Mouse (Mus musculus) neural tube, embryonic 10.5 days (tissue): ENCODE measurements around the gene Chaf1a.
"Not testable (repeated sequence)": the region's sequence is repeated elsewhere in the genome, so short reads cannot be mapped to it uniquely, and the experiment has no call there.

Experiments
- DNase-seq: peaks from one replicate; pipeline ENCODE4 v3.0.0-alpha.2; 2017; ENCODE audit warnings: low spot score; ENCODE audit errors: extremely low spot score

Chaf1a gene

DNA sequence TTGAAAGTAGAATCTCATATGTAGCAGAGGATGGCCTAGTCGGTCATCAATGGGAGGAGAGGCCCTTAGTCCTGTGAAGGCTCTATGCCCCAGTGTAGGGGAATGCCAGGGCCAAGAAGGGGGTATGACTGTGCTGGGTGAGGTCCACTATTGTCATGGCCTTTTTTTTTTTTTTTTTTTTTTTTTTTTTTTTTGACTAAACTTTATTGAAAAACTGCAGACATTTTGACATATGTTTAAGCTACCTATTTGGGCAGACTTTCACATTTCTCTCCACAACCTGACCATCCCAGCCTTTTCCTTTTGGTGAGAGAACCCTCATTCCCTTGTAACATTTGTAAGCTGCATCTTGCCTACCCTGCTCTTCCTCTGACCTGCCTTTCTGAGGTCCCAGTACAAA, 52.1 kb downstream of the Chaf1a start:
- DNase-seq, result no peak

DNA sequence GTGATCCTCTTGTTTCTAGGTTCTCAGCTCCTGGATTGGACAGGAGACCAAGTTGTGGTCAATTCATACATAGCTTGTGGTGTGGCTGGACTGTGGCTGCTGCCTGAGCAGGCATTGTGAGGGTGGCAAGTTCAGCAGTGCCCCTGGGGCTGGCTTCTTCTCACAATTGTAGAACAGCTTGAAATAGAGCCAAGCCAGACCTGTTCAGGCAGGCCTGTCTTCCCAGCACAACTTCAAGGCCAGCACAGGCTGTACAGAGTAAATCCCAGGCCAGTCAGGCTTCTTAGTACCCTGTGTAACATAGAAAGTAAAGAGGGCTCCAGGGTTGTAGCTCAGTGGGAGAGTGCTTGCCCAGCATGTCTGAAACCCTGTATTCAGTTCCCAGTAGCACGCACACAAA, 52.6 kb downstream of the Chaf1a start:
- no peak for DNase-seq

- DNase-seq, result no peak
Measured at GRCm38 (mm10) chr17:56096883-56097282, 56.6 kb downstream of the Chaf1a start.

- DNase-seq, result no peak
Measured at GRCm38 (mm10) chr17:56098180-56098579, 57.9 kb downstream of the Chaf1a start.

DNA sequence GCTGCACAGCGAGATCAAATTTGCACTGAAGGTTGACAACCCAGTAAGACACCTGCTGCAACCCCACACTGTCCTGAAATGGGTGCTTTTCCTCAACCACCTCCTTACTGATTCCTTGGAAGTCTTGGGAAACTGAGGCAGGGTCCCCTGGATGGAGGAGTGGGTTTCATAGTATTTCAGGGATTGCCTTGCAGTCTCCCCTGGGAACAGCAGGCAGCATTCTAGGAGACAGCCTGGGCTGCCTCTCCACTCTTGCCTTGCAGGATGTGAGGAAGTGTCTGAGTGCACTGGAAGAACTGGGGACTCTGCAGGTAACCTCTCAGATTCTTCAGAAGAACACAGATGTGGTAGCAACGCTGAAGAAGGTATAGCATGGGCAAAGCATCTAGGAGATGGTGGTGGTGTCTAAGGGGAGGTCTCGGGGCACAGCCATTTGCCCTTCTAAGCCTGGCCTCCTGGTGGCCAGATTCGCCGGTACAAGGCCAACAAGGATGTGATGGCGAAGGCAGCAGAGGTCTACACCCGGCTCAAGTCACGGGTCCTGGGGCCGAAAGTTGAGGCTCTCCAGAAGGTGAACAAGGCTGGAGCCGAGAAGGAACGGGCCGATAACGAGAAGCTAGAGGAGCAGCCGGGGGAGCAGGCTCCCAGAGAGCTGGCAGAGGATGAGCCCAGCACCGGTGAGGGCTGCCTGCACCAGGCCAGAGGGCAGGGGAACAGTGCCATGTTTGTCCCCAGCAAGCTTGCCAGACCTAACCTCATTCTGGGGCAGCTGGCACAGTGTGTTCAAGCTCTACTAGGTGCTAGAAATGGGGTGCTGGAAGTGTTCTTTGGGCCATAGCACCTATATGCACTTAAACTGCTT, 58.7 kb downstream of the Chaf1a start:
- no peak for DNase-seq

- no peak for DNase-seq
Measured at GRCm38 (mm10) chr17:56100811-56101210, 60.6 kb downstream of the Chaf1a start.

GRCm38 (mm10) chr17:56102158-56102557, 61.9 kb downstream of the Chaf1a start:
- no peak for DNase-seq

- no peak for DNase-seq
Measured at GRCm38 (mm10) chr17:56102927-56103326, 62.7 kb downstream of the Chaf1a start.

GRCm38 (mm10) chr17:56103465-56104285, 63.4 kb downstream of the Chaf1a start:
- DNase-seq, result no peak

GRCm38 (mm10) chr17:56104821-56105220, 64.6 kb downstream of the Chaf1a start:
- not testable (repeated sequence) for DNase-seq

GRCm38 (mm10) chr17:56106436-56106835, 66.2 kb downstream of the Chaf1a start:
- not testable (repeated sequence) for DNase-seq

GRCm38 (mm10) chr17:56106981-56107380, 66.7 kb downstream of the Chaf1a start:
- DNase-seq, result no peak

- no peak for DNase-seq
Measured at GRCm38 (mm10) chr17:56107736-56108135, 67.5 kb downstream of the Chaf1a start.

DNA sequence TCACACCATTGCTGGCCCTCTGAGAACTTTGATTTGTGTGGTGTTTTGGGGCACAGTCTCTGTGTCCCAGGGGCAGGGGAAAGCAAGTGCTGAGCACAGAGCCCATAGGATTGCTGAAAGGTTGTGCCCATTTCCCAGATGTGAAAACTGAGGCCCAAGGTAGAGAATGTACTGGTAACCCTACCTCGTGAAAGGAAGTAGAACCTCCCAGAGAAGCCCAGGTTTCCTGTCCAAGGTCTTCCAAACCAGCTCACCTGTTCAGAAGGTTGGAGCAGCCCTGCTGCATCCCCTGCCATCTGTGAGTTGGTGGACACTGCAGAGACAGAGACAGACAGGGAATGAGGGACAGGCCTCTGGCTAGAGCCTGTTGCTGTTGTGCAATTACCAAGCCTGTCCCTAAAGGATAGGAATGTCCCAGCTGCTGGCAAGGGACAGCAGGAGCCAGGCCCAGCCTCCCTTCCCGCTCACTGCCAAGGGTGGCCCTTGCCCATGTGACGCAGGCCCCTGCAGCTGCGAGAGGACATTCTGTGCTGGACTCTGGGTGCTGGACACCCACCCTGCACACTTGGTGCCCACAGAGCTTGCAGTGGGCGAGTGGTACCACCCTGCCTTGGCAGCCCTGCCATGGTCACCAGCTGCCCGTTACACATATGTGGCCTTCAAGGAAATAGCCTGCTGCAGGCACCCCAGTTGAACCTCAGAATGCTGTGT, 68.2 kb downstream of the Chaf1a start:
- no peak for DNase-seq

GRCm38 (mm10) chr17:56109219-56110051, 69.2 kb downstream of the Chaf1a start, which contains the start of gene Plin4:
Plin4 (minus strand) TSS chr17:56109803.
- DNase-seq, result no peak

- no peak for DNase-seq
Measured at GRCm38 (mm10) chr17:56110571-56110970, 70.3 kb downstream of the Chaf1a start.

GRCm38 (mm10) chr17:56111021-56111420, 70.8 kb downstream of the Chaf1a start:
- DNase-seq, result no peak

- DNase-seq, result peak; percentile 73
Measured at GRCm38 (mm10) chr17:56111864-56112263, 71.6 kb downstream of the Chaf1a start.

DNA sequence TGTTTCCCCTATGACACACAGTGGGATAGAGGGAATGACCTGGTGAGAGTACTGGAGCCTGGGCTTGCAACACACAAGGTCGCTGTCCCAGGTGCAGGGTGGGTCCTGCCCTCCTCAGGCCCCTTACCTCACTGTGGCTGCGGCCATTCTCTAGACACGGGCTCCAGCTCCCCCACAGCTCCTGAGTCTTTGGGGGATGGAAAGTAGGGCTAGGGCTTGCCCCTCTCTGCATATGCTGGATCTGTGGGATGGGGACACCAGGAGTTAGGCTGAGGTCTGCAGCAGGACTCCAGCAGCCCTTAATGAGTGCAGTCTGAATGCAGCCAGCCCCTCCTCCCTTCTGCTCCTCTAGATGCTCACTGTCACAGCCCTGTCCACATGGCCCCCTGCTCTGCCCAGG, 72.5 kb downstream of the Chaf1a start:
- DNase-seq, result no peak

- DNase-seq, result no peak
Measured at GRCm38 (mm10) chr17:56116193-56116592, 76.0 kb downstream of the Chaf1a start.

- peak; percentile 54 for DNase-seq
Measured at GRCm38 (mm10) chr17:56117251-56117710, 77.0 kb downstream of the Chaf1a start, which contains the start of gene Plin5. Plin5 (minus strand) TSS chr17:56117596.
